7 mouse cellular contexts compared by ENCODE assay signal in the genomic region with DNA sequence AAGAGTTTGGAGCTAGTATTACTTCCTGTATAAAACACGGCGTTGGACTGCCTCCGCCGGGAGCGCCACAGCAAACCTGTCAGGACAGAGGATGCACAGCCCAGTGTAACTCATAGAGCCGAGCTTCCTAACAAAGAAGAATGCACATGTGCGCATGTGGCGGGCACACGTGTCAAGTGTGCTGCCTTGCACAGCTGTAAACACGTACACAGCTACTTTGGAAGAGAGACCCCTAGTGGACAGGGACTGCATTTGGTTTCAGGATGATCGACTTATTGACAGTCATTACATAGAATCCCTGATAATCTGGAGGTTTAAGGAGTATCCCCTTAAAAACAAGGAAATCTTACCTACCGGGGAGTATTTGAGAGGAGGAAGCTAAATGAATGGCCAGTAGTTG. TPM values are rescaled to one million over a fixed set of nuclear protein-coding genes. Genes with fewer than 3 reads are reported as not detected.
DNase-seq lines count a peak whose midpoint lies in the region; ATAC-seq and TF ChIP-seq lines count a peak whose summit lies in the region.
"Not testable (repeated sequence)": the region's sequence is repeated elsewhere in the genome, so short reads cannot be mapped to it uniquely, and the experiment has no call there.

No protein-coding gene starts in this region.

- in situ Hi-C loops in Patski (cut with MboI; ENCODE audit: low pct_unique_long_range_greater_than_20kb) = not testable (repeated sequence)

- not testable (repeated sequence) for H3K4me2 ChIP-seq in forebrain, postnatal 0 days (ENCODE audit: low read depth); hindbrain, embryonic 12.5 days (replicated peaks); kidney, embryonic 16.5 days (replicated peaks; ENCODE audit: low read depth, low read length); lung, embryonic 14.5 days; neural tube, embryonic 11.5 days (ENCODE audit: low read depth)

- not testable (repeated sequence) for H3K27ac ChIP-seq in forebrain, postnatal 0 days (ENCODE audit: low read depth, low read length); hindbrain, embryonic 12.5 days; kidney, embryonic 16.5 days (ENCODE audit: low read length); lung, embryonic 14.5 days (ENCODE audit: low read depth); neural tube, embryonic 11.5 days (ENCODE audit: low read depth, low read length)

- POLR2A ChIA-PET in Patski (lab: Charles Lee) = not testable (repeated sequence)

- not testable (repeated sequence) for H3K9me3 ChIP-seq in forebrain, postnatal 0 days (ENCODE audit: low read length); hindbrain, embryonic 12.5 days (replicated peaks); kidney, embryonic 16.5 days (ENCODE audit: low read length); lung, embryonic 14.5 days (ENCODE audit: low read depth, low read length); neural tube, embryonic 11.5 days (ENCODE audit: control insufficient read depth, low read length)

- H3K4me1 ChIP-seq in forebrain, postnatal 0 days (ENCODE audit: insufficient read depth); hindbrain, embryonic 12.5 days; kidney, embryonic 16.5 days (ENCODE audit: insufficient read depth, low read length); lung, embryonic 14.5 days (ENCODE audit: insufficient read depth); neural tube, embryonic 11.5 days (ENCODE audit: control insufficient read depth, insufficient read depth, low read length): not testable (repeated sequence)

- whole genome bisulfite sequencing in forebrain, postnatal 0 days = 52% methylated on average over 7 of the region's 12 CpGs
- WGBS in hindbrain, embryonic 12.5 days = 61% methylated on average over 7 of the region's 12 CpGs
- WGBS in kidney, embryonic 16.5 days = 59% methylated on average over 7 of the region's 12 CpGs
- 51% methylated on average over 7 of the region's 12 CpGs for WGBS in lung, embryonic 14.5 days
- 72% methylated on average over 7 of the region's 12 CpGs for WGBS in neural tube, embryonic 11.5 days

- H3K27me3 ChIP-seq in Patski; forebrain, postnatal 0 days (ENCODE audit: insufficient read depth, low read length); hindbrain, embryonic 12.5 days; kidney, embryonic 16.5 days (ENCODE audit: insufficient read depth, low read length); lung, embryonic 14.5 days (ENCODE audit: insufficient read depth, low read length); neural tube, embryonic 11.5 days (ENCODE audit: control insufficient read depth, insufficient read depth, low read length): not testable (repeated sequence)

- H3K9ac ChIP-seq in forebrain, postnatal 0 days; hindbrain, embryonic 12.5 days; kidney, embryonic 16.5 days (replicated peaks; ENCODE audit: low read length); lung, embryonic 14.5 days; neural tube, embryonic 11.5 days (ENCODE audit: low read length): not testable (repeated sequence)

- not testable (repeated sequence) for H3K4me3 ChIP-seq in forebrain, postnatal 0 days (ENCODE audit: low read depth, low read length); hindbrain, embryonic 12.5 days; kidney, embryonic 16.5 days (ENCODE audit: low read length); lung, embryonic 14.5 days (ENCODE audit: low read depth, low read length); neural tube, embryonic 11.5 days (ENCODE audit: low read depth, low read length)

- ATAC-seq in Patski = peak; percentile 74
- ATAC-seq in forebrain, postnatal 0 days = peak; percentile 66
- ATAC-seq in hindbrain, embryonic 12.5 days (ENCODE audit: low FRiP score) = peak; percentile 38; the same call in 1 of the 2 replicates
- ATAC-seq in kidney, embryonic 16.5 days (ENCODE audit: low FRiP score, low TSS enrichment) = peak; percentile 67; the same call in 1 of the 2 replicates
- peak; percentile 71; the same call in 1 of the 2 replicates for ATAC-seq in lung, embryonic 14.5 days (ENCODE audit: insufficient read depth)
- ATAC-seq in neural tube, embryonic 11.5 days (ENCODE audit: insufficient read depth, low FRiP score, low TSS enrichment) = peak; percentile 51; the same call in 1 of the 2 replicates

- not testable (repeated sequence) for DNase-seq in Patski (ENCODE audit: low read depth, low spot score); neural tube, embryonic 11.5 days (ENCODE audit: low spot score)
- peak; percentile 81 for DNase-seq in embryo, embryonic 10 days (ENCODE audit: low spot score)
- peak; percentile 52 for DNase-seq in forebrain, postnatal 0 days
- DNase-seq in lung, embryonic 14.5 days = peak; percentile 78

- CTCF ChIA-PET in Patski (lab: Charles Lee) = interaction anchor here (0.6 to 4.9 kb wide), 13 partner anchors 8 to 374 kb away, joined by 3 to 62 read pairs (median 6); a partner anchor contains a TSS

- H3K36me3 ChIP-seq in forebrain, postnatal 0 days (ENCODE audit: insufficient read depth) = peaks cover 19% of the 10 kb centered on the region; the same call in 1 of the 2 replicates
- peaks cover 44% of the 10 kb centered on the region for H3K36me3 ChIP-seq in hindbrain, embryonic 12.5 days
- peaks cover 77% of the 10 kb centered on the region for H3K36me3 ChIP-seq in kidney, embryonic 16.5 days (ENCODE audit: insufficient read depth, low read length)
- peaks cover 88% of the 10 kb centered on the region for H3K36me3 ChIP-seq in lung, embryonic 14.5 days (ENCODE audit: insufficient read depth)
- H3K36me3 ChIP-seq in neural tube, embryonic 11.5 days (ENCODE audit: control insufficient read depth, insufficient read depth, low read length) = peaks cover 28% of the 10 kb centered on the region

- TF ChIP-seq CTCF in Patski (IDR thresholded peaks at IDR 0.05) = peak; percentile 84
- peak; percentile 72 for TF ChIP-seq CTCF in forebrain, postnatal 0 days (IDR thresholded peaks at IDR 0.05; ENCODE audit: low read depth)
- peak; percentile 71 for TF ChIP-seq CTCF in lung, embryonic 14.5 days (IDR thresholded peaks at IDR 0.05; ENCODE audit: low read depth)

RNA-seq across cellular contexts. Expression of a gene that starts 15.3 kb away (rescaled TPM):
- polyA plus RNA-seq in Patski (2021) = 3.1 TPM
- total RNA-seq in forebrain, postnatal 0 days (2014; rRNA removed) = 3.2 and 3.5 TPM in 2 replicates
- 2.3 and 3.4 TPM in 2 replicates for polyA plus RNA-seq in forebrain, postnatal 0 days (2015; fragmentation: Nextera tagmentation; extraction: Ambion mirVana)
- 22.5 and 26.5 TPM in 2 replicates for polyA plus RNA-seq in hindbrain, embryonic 12.5 days (2016; fragmentation: Nextera tagmentation; extraction: Ambion mirVana)
- 23.2 and 28.5 TPM in 2 replicates for polyA plus RNA-seq in kidney, embryonic 16.5 days (2015; fragmentation: Nextera tagmentation; extraction: Ambion mirVana)
- polyA plus RNA-seq in lung, embryonic 14.5 days (2014; fragmentation: Nextera tagmentation; extraction: Ambion mirVana) = 42.9 and 43.8 TPM in 2 replicates
- 30.3 and 33.1 TPM in 2 replicates for polyA plus RNA-seq in neural tube, embryonic 11.5 days (2014; fragmentation: Nextera tagmentation; extraction: Ambion mirVana)
